Mouse (Mus musculus) A20 (cell line): ENCODE results near the gene Kcnmb3.
"Not testable (repeated sequence)": the region's sequence is repeated elsewhere in the genome, so short reads cannot be mapped to it uniquely, and the experiment has no call there.

Experiments
- DNase-seq: peaks from one replicate; pipeline ENCODE4 v3.0.0-alpha.2; 2011; ENCODE audit warnings: low read depth, low spot score

Gene Kcnmb3

DNA sequence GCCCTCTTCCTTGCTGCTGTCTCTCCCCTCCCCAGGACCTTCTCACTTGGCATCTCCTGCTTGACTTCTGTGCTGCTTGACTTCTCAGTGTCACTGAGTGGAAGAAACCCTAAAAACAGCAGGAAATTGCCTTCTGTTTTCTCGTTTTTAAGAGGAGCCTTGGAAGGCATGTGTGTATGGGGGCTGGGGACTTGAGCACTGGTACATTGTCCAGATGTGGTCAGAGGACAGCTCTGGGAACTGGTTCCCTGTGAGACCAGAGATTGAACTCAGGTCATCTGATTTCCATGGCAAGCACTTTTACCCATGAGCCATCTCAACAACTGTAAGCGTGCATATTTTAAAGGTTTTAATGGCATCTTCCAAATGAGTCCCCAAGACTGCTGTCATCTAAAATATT is 58.0 kb downstream of the Kcnmb3 start:
- no peak for DNase-seq

DNA sequence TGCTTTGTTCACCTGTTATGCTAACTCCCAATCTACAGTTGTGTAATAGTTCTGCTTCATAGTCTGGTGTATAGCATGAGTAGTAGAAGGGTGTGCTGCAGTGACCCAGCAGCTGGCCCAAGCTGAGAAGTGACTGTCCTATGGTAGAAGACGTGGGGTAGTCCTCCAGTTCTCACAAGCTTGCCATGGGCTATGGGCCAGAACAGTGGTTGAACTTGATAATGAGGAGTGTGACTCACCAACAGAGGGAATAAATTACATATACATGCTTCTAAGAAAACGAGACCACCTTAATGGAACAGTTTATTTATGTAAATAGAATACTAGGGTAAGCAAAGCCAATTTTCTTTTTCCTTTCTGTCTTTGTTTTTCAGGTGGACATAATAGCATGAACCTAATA is 61.6 kb downstream of the Kcnmb3 start:
- DNase-seq = no peak

DNA sequence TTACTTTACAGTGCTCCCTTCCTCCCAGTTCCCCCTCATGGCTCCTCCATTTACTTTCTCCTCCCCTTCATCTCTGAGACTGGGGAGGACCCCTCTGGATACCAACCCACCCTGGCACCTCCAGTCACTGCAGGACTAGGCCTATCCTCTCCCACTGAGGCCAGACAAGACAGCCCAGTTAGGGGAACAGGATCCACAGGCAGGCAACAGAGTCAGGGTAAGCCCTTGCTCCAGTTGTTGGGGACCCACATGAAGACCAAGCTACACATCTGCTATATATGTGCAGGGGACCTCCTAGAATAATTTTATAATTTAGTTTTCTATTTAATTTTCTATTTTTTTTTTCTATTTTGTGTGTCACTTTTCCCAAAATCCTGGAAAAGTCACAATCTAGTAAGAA is 62.7 kb downstream of the Kcnmb3 start:
- not testable (repeated sequence) for DNase-seq

DNA sequence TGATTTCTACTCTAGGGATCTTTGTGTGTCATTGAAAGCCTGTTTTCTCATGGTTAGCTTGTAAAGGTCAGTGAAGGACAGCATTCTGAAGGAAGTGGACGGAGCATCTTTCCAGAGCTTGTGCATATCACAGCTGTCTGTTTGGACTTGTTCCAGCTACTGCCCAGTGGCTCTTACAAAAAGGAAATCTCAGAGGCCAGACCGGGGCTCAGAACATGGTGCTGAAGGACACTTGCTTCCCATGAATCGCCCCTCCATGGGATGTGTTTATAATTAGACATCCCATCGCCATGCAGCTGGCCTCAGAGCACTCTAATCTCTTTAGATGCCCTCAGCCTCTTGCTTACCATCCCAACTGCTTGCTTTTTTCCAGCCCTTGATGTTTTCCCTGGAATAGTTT is 63.1 kb downstream of the Kcnmb3 start:
- DNase-seq = no peak

DNA sequence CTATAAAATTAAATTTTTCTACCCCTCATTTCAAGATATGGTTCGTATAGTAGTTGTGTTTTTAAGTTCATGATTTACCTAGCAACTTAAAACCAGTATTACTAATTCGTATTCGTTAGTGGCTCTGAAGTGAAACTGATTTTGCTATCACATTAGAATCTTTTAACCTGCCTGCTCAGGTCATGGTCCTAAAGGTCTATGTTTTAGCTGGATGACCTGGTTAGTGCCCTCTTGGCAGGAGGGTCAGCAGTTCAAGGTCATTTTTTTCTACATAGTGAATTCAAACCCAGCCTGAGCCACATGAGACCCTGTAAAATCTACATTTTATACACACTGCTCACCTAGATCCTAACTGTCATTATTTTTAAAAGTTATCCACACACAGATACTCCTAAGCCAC is 63.7 kb downstream of the Kcnmb3 start:
- no peak for DNase-seq

DNA sequence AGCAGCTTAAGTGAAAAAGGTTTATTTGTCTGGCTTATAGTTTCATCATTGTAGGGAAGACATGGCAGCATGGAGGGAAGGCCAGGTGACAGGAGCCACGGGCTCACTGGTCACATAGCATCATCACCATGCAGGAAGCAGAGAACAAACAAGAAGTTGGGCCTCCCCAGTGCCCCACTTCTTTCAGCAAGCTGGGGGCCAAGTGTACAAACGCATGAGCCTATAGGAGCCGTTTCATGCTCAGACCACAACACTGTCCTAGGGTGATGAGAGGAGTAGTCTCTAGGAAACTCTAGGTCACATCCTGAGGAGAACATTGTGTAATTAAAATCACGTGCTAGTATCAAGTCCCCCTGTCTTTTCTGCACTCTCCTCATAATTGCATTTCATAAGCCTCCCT is 64.3 kb downstream of the Kcnmb3 start:
- DNase-seq = no peak
